Mouse (Mus musculus) stomach, embryonic 15.5 days (tissue): Measurements from ENCODE around the gene Cpvl. TPM values are rescaled to one million over a fixed set of nuclear protein-coding genes. Genes with fewer than 3 reads are reported as not detected.

Experiments
- ATAC-seq: fragments of 200-750 bp; cut with Nextera tagmentation; 2 replicates; pipeline ENCODE4 v1.8.0; 2017; ENCODE audit warnings: low read depth, moderate number of reproducible peaks, moderate TSS enrichment; ENCODE audit not compliant: insufficient read depth, low FRiP score
- H3K27ac ChIP-seq: fragments of 300-500 bp; sonication (generic); 2 replicates; pipeline ENCODE4 v1.5.1; 2015; ENCODE audit warnings: mild to moderate bottlenecking, inconsistent platforms
- H3K27me3 ChIP-seq: fragments of 300-500 bp; sonication (generic); replicated peaks from 2 replicates; pipeline ENCODE4 v1.6.1; 2015; ENCODE audit warnings: inconsistent platforms
- H3K36me3 ChIP-seq: fragments of 300-500 bp; sonication (generic); 2 replicates; pipeline ENCODE4 v1.6.1; 2015; ENCODE audit warnings: inconsistent platforms
- H3K4me1 ChIP-seq: fragments of 300-500 bp; sonication (generic); 2 replicates; pipeline ENCODE4 v1.6.1; 2015; ENCODE audit warnings: inconsistent platforms
- H3K4me2 ChIP-seq: fragments of 300-500 bp; sonication (generic); 2 replicates; pipeline ENCODE4 v1.6.1; 2015; ENCODE audit warnings: mild to moderate bottlenecking, inconsistent platforms
- H3K4me3 ChIP-seq: fragments of 300-500 bp; sonication (generic); replicated peaks from 2 replicates; pipeline ENCODE4 v1.5.1; 2015; ENCODE audit warnings: inconsistent platforms
- H3K9ac ChIP-seq: fragments of 300-500 bp; sonication (generic); 2 replicates; pipeline ENCODE4 v1.6.1; 2015; ENCODE audit warnings: inconsistent platforms
- H3K9me3 ChIP-seq: fragments of 300-500 bp; sonication (generic); 2 replicates; pipeline ENCODE4 v1.6.1; 2016; ENCODE audit warnings: inconsistent platforms
- WGBS: fragments of 180-500 bp; shearing (Covaris S2); methylation state at CpG from one replicate; pipeline ENCODE4 v1.1.7; 2015; 5-methylcytosine and 5-hydroxymethylcytosine counted together
- polyA plus RNA-seq: library from polyadenylated mRNA; unstranded; fragments of >200 nt; fragmentation: Nextera tagmentation; extraction: Ambion mirVana; gene quantifications from 2 replicates; pipeline ENCODE4 v1.2.1, GENCODE M21; 2015

Gene Cpvl
- polyA plus RNA-seq, 1 experiment from 2014 or later: 0.19 TPM

DNA sequence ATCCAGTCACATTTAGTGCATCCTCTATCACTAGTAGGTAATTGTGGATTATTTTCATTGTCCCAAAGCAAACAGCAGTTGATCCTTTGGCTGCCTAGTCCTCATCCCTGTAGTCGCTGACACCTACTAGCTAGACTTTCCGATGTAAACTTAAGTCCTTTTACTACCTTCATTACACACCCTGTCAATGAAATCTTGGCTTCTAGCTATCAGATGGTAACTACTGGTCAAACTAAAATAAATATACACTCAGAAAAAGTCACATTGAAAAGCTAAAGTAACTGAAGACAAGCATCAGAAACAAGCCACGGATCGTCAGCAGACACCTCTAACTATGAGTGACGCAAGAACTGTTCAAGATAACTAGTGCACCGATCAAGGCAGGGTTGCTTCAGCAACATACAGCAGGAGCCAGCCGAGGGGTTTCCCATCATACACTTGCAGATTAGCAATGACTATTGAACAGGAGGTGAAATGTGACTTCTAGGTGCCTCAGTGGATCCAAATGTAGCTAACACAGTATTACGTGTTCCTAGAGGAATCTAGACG, 103.5 kb downstream of the Cpvl start:
- Histone ChIP-seq H3K36me3 (no peaks in the 10 kb centered on the region), H3K27ac (no peak overlapping the region), H3K9me3 (no peaks in the 10 kb centered on the region), H3K4me1 (no peaks in the 10 kb centered on the region), H3K9ac (no peak overlapping the region), H3K27me3 (no peaks in the 10 kb centered on the region), H3K4me2 (no peak overlapping the region), H3K4me3 (no peak overlapping the region)
- WGBS: 84% methylated on average over 9 of the region's 9 CpGs
- ATAC-seq: no peak

DNA sequence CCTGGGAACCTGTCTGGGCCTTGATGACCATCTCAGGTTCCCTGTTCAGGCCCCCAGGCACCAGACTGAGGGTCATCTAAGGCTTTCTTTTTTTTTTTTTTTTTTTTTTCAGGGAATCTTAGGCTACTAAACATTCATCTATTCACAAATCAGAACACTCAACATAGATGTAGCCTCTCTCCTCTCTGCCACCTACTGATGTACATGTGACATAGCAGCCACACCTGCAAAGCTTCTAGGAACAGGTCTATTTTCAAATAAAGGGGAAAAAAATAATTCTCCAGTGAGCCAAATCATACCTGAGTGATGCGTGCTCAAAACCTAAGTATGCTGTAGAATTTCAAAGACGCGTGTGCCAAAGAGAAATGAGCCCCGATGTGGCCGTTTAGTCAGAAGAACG, 106.6 kb downstream of the Cpvl start:
- no peak overlapping the region for H3K9ac ChIP-seq
- H3K9me3 ChIP-seq: no peaks in the 10 kb centered on the region
- H3K27ac ChIP-seq: no peak overlapping the region
- H3K4me3 ChIP-seq: no peak overlapping the region
- ATAC-seq: no peak
- no peaks in the 10 kb centered on the region for H3K4me1 ChIP-seq
- H3K36me3 ChIP-seq: no peaks in the 10 kb centered on the region
- H3K27me3 ChIP-seq: no peaks in the 10 kb centered on the region
- 92% methylated on average over 6 of the region's 6 CpGs for WGBS
- no peak overlapping the region for H3K4me2 ChIP-seq

DNA sequence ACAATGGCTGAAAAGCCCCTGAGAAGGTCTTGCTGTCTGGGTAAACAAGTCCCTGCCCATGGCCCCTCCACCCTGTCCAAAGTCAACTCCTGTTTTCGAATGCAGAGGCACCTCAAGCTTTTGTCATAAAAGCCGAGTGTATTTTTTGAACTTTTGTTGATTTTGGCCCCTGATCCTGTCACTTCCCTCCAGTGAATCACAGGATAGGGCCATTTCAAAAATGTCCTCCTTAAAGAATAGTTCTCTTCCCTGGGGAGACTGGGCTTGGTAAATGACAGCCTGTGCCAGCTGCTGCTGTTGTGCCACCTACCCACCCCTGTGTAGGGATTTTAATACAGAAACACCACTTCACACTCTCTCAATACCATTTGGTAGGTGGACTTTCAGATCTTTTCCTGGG, 115.5 kb downstream of the Cpvl start:
- Histone ChIP-seq H3K4me3 (no peak overlapping the region), H3K36me3 (no peaks in the 10 kb centered on the region), H3K27ac (no peak overlapping the region), H3K9me3 (no peaks in the 10 kb centered on the region), H3K4me2 (no peak overlapping the region), H3K9ac (no peak overlapping the region), H3K27me3 (no peaks in the 10 kb centered on the region), H3K4me1 (no peaks in the 10 kb centered on the region)
- no peak for ATAC-seq
- WGBS: 50% methylated on average over 2 of the region's 2 CpGs

- Histone ChIP-seq H3K27ac (0 out of 2 replicates have a peak overlapping the region, but pooled peaks have one; percentile 55), H3K27me3 (no peaks in the 10 kb centered on the region), H3K9me3 (no peaks in the 10 kb centered on the region), H3K4me2 (no peak overlapping the region), H3K9ac (no peak overlapping the region), H3K4me1 (peaks cover 2% of the 10 kb centered on the region; the same call in 1 of the 2 replicates), H3K36me3 (no peaks in the 10 kb centered on the region), H3K4me3 (no peak overlapping the region)
- 49% methylated on average over 1 of the region's 1 CpGs for WGBS
- ATAC-seq: no peak
These were observed 119.4 kb downstream of the Cpvl start for GRCm38 (mm10) chr6:53859106-53859505.

- H3K9me3 ChIP-seq: no peaks in the 10 kb centered on the region
- H3K4me2 ChIP-seq: no peak overlapping the region
- 64% methylated on average over 7 of the region's 7 CpGs for WGBS
- H3K4me1 ChIP-seq: peaks cover 3% of the 10 kb centered on the region; the same call in 1 of the 2 replicates
- no peaks in the 10 kb centered on the region for H3K36me3 ChIP-seq
- no peak overlapping the region for H3K27ac ChIP-seq
- no peak overlapping the region for H3K4me3 ChIP-seq
- H3K9ac ChIP-seq: no peak overlapping the region
- no peak for ATAC-seq
- H3K27me3 ChIP-seq: no peaks in the 10 kb centered on the region
These were observed 120.6 kb downstream of the Cpvl start for GRCm38 (mm10) chr6:53857822-53858221.

DNA sequence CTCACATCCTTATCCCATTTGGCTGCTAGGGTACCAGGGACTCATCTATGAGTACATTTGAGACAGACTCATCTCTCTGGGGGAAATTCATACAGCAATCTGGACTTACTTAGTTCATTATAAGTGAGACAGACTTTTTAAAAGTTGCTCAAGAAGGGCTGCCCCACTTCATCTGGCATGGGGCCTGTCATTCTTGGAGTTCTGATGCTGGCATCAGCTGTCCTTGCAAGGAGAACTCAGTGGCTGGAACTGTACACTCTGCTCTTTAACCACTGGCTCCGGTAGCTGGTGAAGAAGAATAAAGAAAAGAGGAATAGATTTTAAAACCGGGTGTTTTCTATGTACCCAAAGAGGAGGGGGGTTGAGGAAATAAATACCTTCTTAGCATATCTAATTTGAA, 121.7 kb downstream of the Cpvl start:
- Histone ChIP-seq H3K36me3 (no peaks in the 10 kb centered on the region), H3K4me2 (no peak overlapping the region), H3K9me3 (no peaks in the 10 kb centered on the region), H3K4me1 (peaks cover 3% of the 10 kb centered on the region; the same call in 1 of the 2 replicates), H3K27me3 (no peaks in the 10 kb centered on the region), H3K4me3 (no peak overlapping the region), H3K9ac (no peak overlapping the region), H3K27ac (no peak overlapping the region)
- no peak for ATAC-seq
- 78% methylated on average over 2 of the region's 2 CpGs for WGBS

GRCm38 (mm10) chr6:53854971-53855856, 123.3 kb downstream of the Cpvl start:
- Histone ChIP-seq H3K4me1 (peaks cover 3% of the 10 kb centered on the region; the same call in 1 of the 2 replicates), H3K27ac (peak overlapping the region; percentile 42)
- 50% methylated on average over 12 of the region's 12 CpGs for WGBS

DNA sequence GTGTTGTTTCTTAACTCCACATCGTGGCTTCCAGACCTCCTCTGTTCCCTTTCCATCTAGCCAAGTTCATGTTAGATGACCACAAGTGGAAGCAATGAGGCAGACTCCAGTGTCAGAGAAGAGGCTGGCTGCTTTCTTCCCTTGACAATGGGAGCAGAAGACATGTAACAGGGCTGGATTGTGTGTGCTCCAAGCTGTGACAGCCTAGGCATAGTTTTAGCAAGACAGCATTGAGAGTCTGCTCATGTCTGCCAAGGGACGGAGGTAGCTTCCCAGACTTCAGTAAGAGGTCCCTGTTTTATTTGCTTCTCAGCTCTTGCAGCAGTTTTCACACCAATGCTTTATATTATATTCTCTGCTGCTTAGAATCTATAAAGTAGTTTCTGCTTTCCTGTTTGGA, 124.2 kb downstream of the Cpvl start:
- no peak for ATAC-seq
- H3K4me3 ChIP-seq: no peak overlapping the region
- H3K9ac ChIP-seq: no peak overlapping the region
- WGBS: 64% methylated on average over 2 of the region's 2 CpGs
- no peak overlapping the region for H3K4me2 ChIP-seq
- peak overlapping the region; percentile 42; the same call in 1 of the 2 replicates for H3K27ac ChIP-seq
- no peaks in the 10 kb centered on the region for H3K27me3 ChIP-seq
- H3K4me1 ChIP-seq: peaks cover 3% of the 10 kb centered on the region; the same call in 1 of the 2 replicates
- H3K9me3 ChIP-seq: no peaks in the 10 kb centered on the region
- H3K36me3 ChIP-seq: no peaks in the 10 kb centered on the region

More at GRCm38 (mm10) chr6:53854971-53855856, 123.3 kb downstream of the Cpvl start:
- Histone ChIP-seq H3K9ac (no peak overlapping the region), H3K4me2 (no peak overlapping the region), H3K4me3 (no peak overlapping the region), H3K36me3 (no peaks in the 10 kb centered on the region), H3K27me3 (no peaks in the 10 kb centered on the region), H3K9me3 (no peaks in the 10 kb centered on the region)
- ATAC-seq: peak; percentile 79; the same call in 1 of the 2 replicates

DNA sequence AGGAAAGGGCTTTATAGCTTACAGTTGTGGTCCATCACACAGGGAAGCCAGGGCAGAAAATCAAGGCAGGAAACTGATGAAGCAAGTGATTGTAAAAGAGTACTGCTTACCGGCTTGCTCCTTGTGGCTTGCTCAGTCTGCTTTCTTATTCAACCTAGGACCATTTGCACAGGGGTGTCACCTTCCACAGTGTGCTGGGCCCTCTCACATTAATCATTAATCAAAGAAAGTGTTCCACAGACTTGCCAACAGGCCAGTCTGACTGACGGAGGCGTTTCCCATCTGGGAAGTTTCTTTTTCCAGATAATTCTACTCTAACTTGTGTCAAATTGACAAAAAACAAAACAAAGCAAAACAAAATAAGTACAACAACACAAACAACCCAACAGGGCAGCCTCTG, 124.9 kb downstream of the Cpvl start:
- H3K27me3 ChIP-seq: no peaks in the 10 kb centered on the region
- H3K9ac ChIP-seq: no peak overlapping the region
- H3K36me3 ChIP-seq: no peaks in the 10 kb centered on the region
- H3K4me3 ChIP-seq: no peak overlapping the region
- H3K27ac ChIP-seq: no peak overlapping the region; the same call in 1 of the 2 replicates
- H3K4me1 ChIP-seq: peaks cover 3% of the 10 kb centered on the region; the same call in 1 of the 2 replicates
- no peak overlapping the region for H3K4me2 ChIP-seq
- no peaks in the 10 kb centered on the region for H3K9me3 ChIP-seq
- 40% methylated on average over 3 of the region's 3 CpGs for WGBS
- 0 out of 2 replicates have a peak, but pooled peaks have one; percentile 58 for ATAC-seq

- Histone ChIP-seq H3K4me1 (no peaks in the 10 kb centered on the region), H3K4me2 (no peak overlapping the region), H3K36me3 (no peaks in the 10 kb centered on the region), H3K9ac (no peak overlapping the region), H3K9me3 (no peaks in the 10 kb centered on the region), H3K27me3 (no peaks in the 10 kb centered on the region), H3K4me3 (no peak overlapping the region), H3K27ac (no peak overlapping the region)
- 95% methylated on average over 17 of the region's 17 CpGs for WGBS
- no peak for ATAC-seq
These were observed 133.8 kb downstream of the Cpvl start for GRCm38 (mm10) chr6:53844626-53845025.

DNA sequence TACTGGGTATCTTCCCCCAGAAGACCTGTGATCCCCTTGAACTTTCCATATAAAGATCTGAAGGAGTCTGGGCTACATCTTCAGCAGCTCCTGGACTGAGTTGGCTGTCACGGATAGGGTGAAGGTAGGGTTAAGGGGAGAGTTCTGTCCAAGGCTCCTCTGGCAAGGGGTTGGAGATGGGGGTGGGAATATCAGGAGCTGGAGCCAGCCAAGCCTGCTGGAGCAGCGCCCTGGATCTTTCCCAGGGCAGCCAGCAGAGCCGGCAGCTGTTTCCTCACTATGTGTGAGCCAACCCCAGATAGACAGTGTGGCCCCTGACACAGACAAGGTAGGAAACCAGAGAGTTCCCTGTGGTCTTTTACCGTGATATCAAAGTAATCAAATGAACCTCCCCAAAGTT, 153.3 kb downstream of the Cpvl start:
- Histone ChIP-seq H3K4me1 (no peaks in the 10 kb centered on the region), H3K9me3 (no peaks in the 10 kb centered on the region), H3K27me3 (0 out of 2 replicates have a peak, but pooled peaks cover 6% of the 10 kb centered on the region), H3K9ac (no peak overlapping the region), H3K27ac (no peak overlapping the region), H3K4me3 (no peak overlapping the region), H3K4me2 (no peak overlapping the region), H3K36me3 (no peaks in the 10 kb centered on the region)
- 46% methylated on average over 4 of the region's 4 CpGs for WGBS
- ATAC-seq: no peak
